Mouse (Mus musculus): ENCODE measurements around the gene Trmo.

Gene Trmo

DNA sequence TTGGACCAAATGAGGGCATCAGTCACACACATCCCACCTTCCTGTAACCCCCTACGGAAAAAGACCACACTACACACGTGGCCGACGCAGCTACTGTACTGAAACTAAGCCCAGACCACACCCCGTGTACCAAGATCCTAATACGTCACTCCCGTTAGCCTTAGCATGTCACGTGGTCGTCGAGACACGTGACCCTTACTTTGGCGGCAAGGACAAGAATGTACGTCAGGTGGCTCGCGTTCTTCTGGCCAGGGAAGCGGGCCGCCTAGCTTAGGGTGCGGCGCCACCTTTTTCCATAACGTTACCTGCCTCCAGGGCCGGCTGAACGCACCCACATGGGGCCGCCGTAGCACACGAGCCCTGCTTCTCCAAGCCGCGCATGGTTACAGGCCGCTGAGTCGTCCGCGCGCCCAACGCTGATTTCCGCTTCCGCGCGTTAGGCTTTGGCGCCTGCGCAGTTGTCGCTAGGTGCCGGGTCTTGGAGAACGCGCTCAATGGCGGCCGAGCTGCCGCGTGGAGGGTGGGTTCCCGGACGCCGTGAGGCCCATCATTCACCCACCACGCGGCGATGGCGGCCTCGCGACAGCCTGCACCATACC, at the start of gene Trmo:
Trmo (minus strand) TSS at position 425 of the 599 bp plus-strand sequence.
- 0 out of 2 replicates have a peak, but pooled peaks cover 4% of the 10 kb centered on the region for H3K36me3 ChIP-seq (ENCODE audit: control insufficient read depth, insufficient read depth, low read length, poor library complexity, severe bottlenecking)
- H3K27me3 ChIP-seq (ENCODE audit: control insufficient read depth, insufficient read depth, low read length, poor library complexity, severe bottlenecking), result no peaks in the 10 kb centered on the region
- DNase-seq (ENCODE audit: low read depth, low spot score), result peak; percentile 98

DNA sequence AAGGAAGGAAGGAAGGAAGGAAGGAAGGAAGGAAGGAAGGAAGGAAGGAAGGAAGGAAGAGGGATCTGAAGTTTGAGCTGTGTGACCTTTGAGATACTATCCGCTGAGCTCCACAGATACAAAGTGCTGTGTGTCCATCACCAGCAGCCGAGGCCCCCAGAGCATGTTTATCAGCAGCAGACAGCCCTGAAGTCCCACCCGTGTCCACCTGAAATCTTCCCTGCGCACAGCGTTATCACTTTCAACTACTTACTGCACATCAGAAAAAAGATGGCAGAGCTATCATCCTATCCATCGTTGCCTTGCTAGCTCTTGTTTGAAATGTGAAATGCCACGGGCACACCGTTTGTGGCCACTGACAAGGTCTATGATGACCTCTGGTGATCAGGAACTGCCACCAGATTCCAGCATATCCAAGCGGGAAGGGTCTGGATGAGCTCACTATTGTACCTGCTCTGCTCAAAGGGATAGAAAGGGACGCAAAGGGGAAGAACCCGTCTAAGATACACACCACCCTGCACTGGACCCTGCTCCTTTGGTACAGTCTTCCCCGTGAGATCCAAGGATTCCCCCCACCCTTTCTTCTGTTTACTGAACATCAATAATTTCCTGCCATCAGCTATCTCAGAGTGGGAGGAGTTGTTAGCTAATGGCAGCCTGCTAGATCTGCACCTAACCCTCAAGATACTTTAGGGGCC, 43.3 kb upstream of the Trmo start:
- Histone ChIP-seq H3K27me3 (ENCODE audit: control insufficient read depth, insufficient read depth, low read length, poor library complexity, severe bottlenecking) (no peaks in the 10 kb centered on the region), H3K36me3 (ENCODE audit: control insufficient read depth, insufficient read depth, low read length, poor library complexity, severe bottlenecking) (no peaks in the 10 kb centered on the region)
- no peak for DNase-seq (ENCODE audit: low read depth, low spot score)

DNA sequence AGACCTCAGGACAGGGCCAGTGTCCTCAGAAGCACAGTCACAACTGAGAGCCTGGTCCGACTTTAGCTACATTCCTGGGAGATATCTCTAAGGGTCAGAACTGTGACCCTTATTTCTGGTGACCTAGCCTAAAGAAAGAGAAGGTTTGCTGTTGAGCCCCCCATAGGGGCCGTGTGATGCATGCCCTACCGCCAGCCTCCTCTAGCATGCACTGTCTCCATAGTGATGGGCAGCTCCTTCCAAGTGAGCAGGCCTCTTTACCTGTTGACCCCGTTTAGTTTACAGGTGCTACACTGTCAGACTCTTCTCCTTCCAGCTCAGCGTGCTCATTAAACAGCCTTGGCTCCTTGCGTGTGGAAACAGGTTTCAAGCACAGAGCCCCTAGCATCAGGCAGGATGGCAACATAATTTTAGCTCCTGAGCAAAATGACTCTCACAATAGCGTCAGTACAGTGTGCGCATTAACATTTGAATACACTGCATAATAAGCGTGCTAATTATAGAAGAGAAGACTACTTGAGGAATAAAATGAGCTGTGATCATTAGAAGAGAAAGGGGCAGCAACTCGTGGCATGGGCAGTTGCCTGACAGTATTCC, 39.8 kb upstream of the Trmo start:
- Histone ChIP-seq H3K36me3 (ENCODE audit: control insufficient read depth, insufficient read depth, low read length, poor library complexity, severe bottlenecking) (no peaks in the 10 kb centered on the region), H3K27me3 (ENCODE audit: control insufficient read depth, insufficient read depth, low read length, poor library complexity, severe bottlenecking) (no peaks in the 10 kb centered on the region)
- no peak for DNase-seq (ENCODE audit: low read depth, low spot score)

DNA sequence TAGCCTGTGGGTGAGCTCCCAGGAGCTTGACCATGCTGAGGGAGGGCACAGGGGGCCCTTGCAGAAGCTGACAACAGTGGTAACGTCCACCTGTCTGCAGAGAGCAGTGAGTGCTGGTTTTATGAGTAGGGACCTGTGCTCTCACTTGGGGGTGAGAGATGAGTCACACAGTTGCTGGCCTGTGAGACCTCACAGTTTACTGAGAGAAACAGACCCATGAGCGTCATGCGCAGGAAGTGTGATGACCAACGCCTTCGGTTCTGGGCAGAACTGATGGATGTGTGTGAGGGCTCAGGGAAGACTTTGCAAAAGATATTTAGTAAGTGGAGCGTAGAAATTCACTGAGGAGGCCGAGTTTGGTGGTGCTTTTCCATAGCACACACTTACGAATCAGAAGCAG, 33.4 kb upstream of the Trmo start:
- no peaks in the 10 kb centered on the region for H3K36me3 ChIP-seq (ENCODE audit: control insufficient read depth, insufficient read depth, low read length, poor library complexity, severe bottlenecking)
- no peaks in the 10 kb centered on the region for H3K27me3 ChIP-seq (ENCODE audit: control insufficient read depth, insufficient read depth, low read length, poor library complexity, severe bottlenecking)
- DNase-seq (ENCODE audit: low read depth, low spot score), result no peak

DNA sequence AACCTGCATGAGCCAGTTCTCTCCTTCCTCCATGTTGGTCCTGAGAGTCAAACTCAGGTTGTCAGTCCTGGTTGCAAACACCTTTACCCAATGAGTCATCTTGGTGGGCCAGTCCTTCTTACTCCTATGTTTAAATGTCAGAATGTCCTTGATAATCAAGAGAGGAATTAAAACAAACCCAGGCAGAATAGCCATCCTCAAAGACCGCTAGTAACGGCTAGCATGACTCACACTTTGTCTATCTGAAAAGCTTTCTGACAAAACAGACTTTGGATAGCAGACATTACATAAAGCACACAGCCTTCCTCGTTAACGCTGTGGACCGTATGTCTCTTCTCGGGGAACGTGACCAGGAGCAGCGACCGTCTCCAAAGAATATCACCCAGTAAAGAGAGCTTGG, 29.6 kb upstream of the Trmo start:
- DNase-seq (ENCODE audit: low read depth, low spot score), result no peak
- H3K36me3 ChIP-seq (ENCODE audit: control insufficient read depth, insufficient read depth, low read length, poor library complexity, severe bottlenecking), result no peaks in the 10 kb centered on the region

DNA sequence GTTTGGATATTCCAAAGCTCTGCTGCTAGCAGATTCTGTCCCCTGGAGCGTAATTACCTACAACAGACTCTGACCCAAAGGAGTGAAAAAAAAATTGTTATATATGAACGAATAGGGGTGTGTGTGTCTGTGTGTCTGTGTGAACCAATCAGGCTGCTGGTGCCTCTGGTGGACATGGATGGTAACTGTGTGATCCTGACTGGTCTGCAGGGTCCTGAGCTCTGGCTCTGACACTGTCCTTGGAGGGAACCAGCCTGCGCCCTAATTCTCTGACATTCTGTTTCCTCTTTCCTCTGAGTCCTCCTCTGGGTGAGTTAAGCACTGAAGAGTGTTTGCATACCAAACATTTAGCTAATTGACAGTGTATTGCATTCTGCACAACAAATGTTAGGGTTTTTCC, 28.3 kb upstream of the Trmo start:
- Histone ChIP-seq H3K27me3 (ENCODE audit: control insufficient read depth, insufficient read depth, low read length, poor library complexity, severe bottlenecking) (no peaks in the 10 kb centered on the region), H3K36me3 (ENCODE audit: control insufficient read depth, insufficient read depth, low read length, poor library complexity, severe bottlenecking) (no peaks in the 10 kb centered on the region)
- peak; percentile 49 for DNase-seq (ENCODE audit: low read depth, low spot score)

More for the DNA sequence above, 29.6 kb upstream of the Trmo start:
- no peaks in the 10 kb centered on the region for H3K27me3 ChIP-seq (ENCODE audit: control insufficient read depth, insufficient read depth, low read length, poor library complexity, severe bottlenecking)

DNA sequence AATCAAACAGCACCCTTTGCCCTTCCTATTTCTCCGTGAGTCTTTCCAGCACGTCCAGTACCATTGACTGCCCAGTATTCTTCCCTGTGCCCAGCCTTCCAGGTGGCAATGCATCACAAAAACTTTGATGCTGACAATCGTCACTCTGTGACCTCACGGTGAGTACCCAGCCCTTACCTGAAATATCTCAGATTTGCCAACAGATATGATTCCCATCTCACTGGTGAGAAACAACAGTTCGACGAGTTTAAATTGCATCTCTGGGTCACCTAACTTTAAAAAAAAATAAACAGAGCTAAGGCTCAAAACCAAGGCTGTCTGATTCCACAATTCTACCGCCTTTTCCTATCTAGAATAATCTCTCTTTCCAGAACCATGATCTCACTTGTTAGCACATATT, 24.2 kb upstream of the Trmo start, which contains the start of gene Hemgn:
Hemgn (minus strand) TSS at position 101 of the 400 bp plus-strand sequence.
- Histone ChIP-seq H3K27me3 (ENCODE audit: control insufficient read depth, insufficient read depth, low read length, poor library complexity, severe bottlenecking) (no peaks in the 10 kb centered on the region), H3K36me3 (ENCODE audit: control insufficient read depth, insufficient read depth, low read length, poor library complexity, severe bottlenecking) (no peaks in the 10 kb centered on the region)
- DNase-seq (ENCODE audit: low read depth, low spot score), result no peak

DNA sequence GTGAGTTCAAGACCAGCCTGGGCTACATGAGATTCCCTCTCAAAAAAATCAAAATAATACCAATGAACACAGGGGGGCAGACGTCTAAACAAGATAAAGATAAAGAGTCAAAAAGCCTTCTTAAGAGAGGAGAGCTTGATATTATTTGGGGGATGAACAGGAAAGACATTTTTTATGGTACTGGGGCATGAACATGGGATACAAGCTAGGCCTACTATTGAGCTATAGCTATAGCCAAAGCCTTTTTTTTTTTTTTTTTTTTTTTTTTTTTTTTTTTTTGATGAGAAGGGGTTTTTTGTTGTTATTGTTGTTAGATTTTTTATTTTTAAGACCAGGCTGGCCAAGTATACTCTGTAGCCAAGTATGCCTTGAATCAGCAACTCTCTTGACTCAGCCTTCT, 22.9 kb upstream of the Trmo start:
- Histone ChIP-seq H3K27me3 (ENCODE audit: control insufficient read depth, insufficient read depth, low read length, poor library complexity, severe bottlenecking) (no peaks in the 10 kb centered on the region), H3K36me3 (ENCODE audit: control insufficient read depth, insufficient read depth, low read length, poor library complexity, severe bottlenecking) (no peaks in the 10 kb centered on the region)
- peak; percentile 24 for DNase-seq (ENCODE audit: low read depth, low spot score)

DNA sequence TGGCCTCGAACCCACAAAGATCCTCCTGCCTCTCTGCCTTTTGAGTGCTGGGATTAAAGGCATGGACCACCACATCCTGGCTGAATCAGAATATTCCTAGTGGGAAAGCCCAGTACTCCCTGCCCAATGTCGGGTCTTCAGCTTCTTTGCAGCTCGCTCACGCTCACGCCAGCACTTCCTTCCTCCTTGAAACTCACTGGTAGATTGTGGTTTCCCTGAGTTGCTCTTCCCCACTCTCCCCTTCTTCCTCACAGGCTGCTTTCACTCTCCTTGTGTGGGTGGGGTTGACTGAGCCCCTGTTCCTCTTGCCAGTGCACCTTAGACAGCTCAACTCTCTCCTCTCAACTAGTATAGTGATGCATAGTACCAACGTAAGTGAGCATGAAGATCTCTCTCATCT, 22.3 kb upstream of the Trmo start:
- DNase-seq (ENCODE audit: low read depth, low spot score), result peak; percentile 78
- no peaks in the 10 kb centered on the region for H3K36me3 ChIP-seq (ENCODE audit: control insufficient read depth, insufficient read depth, low read length, poor library complexity, severe bottlenecking)
- no peaks in the 10 kb centered on the region for H3K27me3 ChIP-seq (ENCODE audit: control insufficient read depth, insufficient read depth, low read length, poor library complexity, severe bottlenecking)

DNA sequence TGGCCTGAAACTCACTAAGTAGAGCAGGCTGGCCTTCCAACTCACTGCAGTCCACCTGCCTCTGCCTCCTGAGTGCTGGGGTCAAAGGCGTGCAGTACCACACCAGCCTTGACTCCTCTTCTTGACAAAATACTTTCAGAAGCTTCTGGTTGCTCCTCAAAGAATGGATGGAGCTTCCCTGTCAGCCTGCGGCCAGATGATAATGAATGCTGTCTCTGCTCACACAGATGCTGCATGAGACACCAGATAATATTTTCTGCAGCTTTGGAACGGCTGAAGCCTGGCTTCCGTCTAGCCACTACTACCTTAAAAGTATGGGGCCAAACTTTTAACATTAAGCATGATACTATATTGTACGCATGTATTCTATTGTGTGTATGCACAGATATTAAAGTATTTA, 21.4 kb upstream of the Trmo start:
- no peaks in the 10 kb centered on the region for H3K36me3 ChIP-seq (ENCODE audit: control insufficient read depth, insufficient read depth, low read length, poor library complexity, severe bottlenecking)

DNA sequence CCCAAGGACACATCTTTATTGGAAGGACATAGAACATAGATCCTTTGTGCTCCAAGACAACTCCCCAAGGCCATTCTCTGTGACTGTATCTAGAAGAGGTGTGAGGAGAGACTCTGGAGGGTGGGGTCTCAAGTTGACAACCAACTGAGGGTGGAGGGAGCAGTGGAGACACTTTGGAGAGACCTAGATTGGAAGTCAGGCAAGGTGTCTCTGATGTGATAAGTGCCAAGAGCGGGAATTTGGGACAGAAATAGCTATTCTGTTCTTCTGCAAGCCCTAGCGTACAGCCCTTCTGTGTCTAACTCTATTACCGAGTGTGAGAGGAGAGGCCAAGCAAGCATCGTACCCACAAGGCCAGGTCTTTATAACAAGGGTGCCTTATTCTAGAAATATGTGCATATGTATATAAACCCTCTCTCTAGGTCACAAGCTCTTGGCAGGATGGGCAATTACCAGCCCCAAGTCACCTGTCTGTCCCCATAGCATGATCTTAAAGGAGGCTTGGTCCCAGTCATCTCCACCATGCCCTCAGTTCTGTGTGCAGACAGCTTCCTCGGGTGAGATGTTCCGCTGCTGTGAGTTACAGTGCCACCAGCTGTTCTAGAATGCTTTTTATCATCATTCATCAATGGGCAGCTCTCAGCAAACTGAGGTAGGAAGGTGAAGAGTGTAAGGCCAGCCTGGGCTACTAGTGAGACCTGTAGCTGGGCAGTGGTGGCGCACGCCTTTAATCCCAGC, 17.9 kb upstream of the Trmo start:
- no peaks in the 10 kb centered on the region for H3K36me3 ChIP-seq (ENCODE audit: control insufficient read depth, insufficient read depth, low read length, poor library complexity, severe bottlenecking)
- no peaks in the 10 kb centered on the region for H3K27me3 ChIP-seq (ENCODE audit: control insufficient read depth, insufficient read depth, low read length, poor library complexity, severe bottlenecking)
- no peak for DNase-seq (ENCODE audit: low read depth, low spot score)

More for the DNA sequence above, 21.4 kb upstream of the Trmo start:
- H3K27me3 ChIP-seq (ENCODE audit: control insufficient read depth, insufficient read depth, low read length, poor library complexity, severe bottlenecking), result no peaks in the 10 kb centered on the region
- DNase-seq (ENCODE audit: low read depth, low spot score), result no peak

DNA sequence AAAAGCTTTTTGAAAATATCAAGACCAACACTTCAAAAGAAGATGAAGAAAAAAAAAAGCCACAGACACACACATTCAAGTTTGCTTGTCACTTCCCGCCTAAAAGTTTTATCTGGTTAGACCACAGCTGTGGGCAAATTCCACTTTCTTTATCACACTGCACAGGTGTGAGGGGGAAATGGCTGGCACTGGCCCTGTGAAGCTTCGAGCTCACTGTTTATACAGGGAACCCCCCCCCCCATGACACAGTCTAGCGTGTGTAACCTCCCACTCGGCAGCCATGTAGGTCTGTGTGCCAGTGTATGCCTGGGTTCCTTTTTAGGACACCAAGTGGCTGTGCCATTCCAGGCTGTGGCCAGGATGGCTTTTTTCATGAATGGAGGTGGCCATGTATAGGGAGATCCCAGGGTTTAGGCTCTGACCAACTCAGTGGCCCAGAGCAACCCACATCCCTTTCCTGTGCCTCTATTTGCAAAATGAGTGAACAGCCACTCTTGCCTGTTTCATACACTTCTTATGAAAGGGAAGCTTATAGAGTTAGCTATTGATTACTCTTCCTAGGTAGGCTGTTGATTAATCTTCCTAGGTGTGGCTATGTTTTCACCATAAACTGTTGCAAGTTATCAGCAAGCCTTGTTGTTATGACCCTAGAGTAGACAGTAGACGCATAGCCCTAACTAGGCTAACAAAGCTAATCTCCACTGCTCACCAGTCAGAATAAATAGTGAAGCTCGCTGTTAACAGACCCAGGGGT, 15.0 kb upstream of the Trmo start:
- no peaks in the 10 kb centered on the region for H3K27me3 ChIP-seq (ENCODE audit: control insufficient read depth, insufficient read depth, low read length, poor library complexity, severe bottlenecking)
- DNase-seq (ENCODE audit: low read depth, low spot score), result peak; percentile 50

DNA sequence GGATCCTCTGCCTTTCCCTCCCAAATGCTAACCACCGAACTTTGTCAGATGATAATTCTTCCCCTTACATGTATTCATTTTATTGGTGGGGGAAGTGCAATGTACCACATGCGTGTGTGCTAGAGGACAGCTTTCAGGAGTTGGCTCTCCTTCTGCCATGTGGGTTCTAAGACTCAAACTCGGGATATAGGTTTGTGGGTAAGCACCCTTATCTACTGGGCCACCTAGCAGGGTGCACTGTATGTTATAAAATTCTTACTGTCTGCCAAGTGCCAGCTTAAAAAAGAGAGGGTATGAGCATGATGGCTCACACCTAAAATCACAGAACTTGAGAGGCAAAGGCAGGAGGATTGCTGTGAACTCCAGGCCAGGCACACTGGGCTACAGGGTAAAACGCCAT, 9.6 kb upstream of the Trmo start:
- DNase-seq (ENCODE audit: low read depth, low spot score), result no peak
- Histone ChIP-seq H3K27me3 (ENCODE audit: control insufficient read depth, insufficient read depth, low read length, poor library complexity, severe bottlenecking) (no peaks in the 10 kb centered on the region), H3K36me3 (ENCODE audit: control insufficient read depth, insufficient read depth, low read length, poor library complexity, severe bottlenecking) (no peaks in the 10 kb centered on the region)

More for the DNA sequence above, 15.0 kb upstream of the Trmo start:
- no peaks in the 10 kb centered on the region for H3K36me3 ChIP-seq (ENCODE audit: control insufficient read depth, insufficient read depth, low read length, poor library complexity, severe bottlenecking)

DNA sequence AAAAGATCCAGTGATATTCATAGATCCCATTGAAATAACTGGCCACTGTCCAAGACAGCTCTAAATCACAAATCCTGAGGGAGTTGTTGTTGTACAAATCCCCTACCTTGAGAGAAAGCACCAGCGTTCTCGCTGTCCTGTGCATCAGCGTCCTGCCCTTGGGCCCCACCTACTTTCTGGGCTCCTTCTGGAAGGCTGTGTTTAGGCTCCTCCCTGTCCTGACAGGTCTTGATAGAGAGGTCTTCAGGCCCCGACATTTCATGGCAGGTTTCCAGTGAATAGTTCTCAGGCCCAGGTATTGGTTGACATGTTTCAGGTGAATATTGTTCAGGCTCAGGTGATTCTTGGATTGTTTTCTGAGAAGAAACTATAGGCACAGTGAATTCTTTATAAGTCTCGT, 6.5 kb upstream of the Trmo start:
- DNase-seq (ENCODE audit: low read depth, low spot score), result no peak
- no peaks in the 10 kb centered on the region for H3K27me3 ChIP-seq (ENCODE audit: control insufficient read depth, insufficient read depth, low read length, poor library complexity, severe bottlenecking)

More for the DNA sequence above, 6.5 kb upstream of the Trmo start:
- H3K36me3 ChIP-seq (ENCODE audit: control insufficient read depth, insufficient read depth, low read length, poor library complexity, severe bottlenecking), result no peaks in the 10 kb centered on the region

Measured in splenic B cell, adult 2 months (primary cell).